Mouse (Mus musculus) kidney, adult 18-20 months (tissue): Measurements from ENCODE around the gene Hsdl1.

Source experiments
- DNase-seq: peaks from one replicate; pipeline ENCODE4 v3.0.0; 2021

The Hsdl1 gene

GRCm38 (mm10) chr8:119520102-119520501 lies 54.9 kb downstream of the Hsdl1 start:
- DNase-seq: no peak

GRCm38 (mm10) chr8:119516674-119517073 lies 58.3 kb downstream of the Hsdl1 start:
- no peak for DNase-seq

GRCm38 (mm10) chr8:119515767-119516166 lies 59.2 kb downstream of the Hsdl1 start:
- no peak for DNase-seq

GRCm38 (mm10) chr8:119514940-119515339 lies 60.0 kb downstream of the Hsdl1 start:
- DNase-seq: no peak

GRCm38 (mm10) chr8:119513405-119513804 lies 61.6 kb downstream of the Hsdl1 start:
- no peak for DNase-seq
